Mouse (Mus musculus) liver, embryonic 11.5 days (tissue): Measurements from ENCODE around the gene Zbtb24. TPM values are rescaled to one million over a fixed set of nuclear protein-coding genes. Genes with fewer than 3 reads are reported as not detected.
"Not testable (repeated sequence)": the region's sequence is repeated elsewhere in the genome, so short reads cannot be mapped to it uniquely, and the experiment has no call there.

Experiments
- ATAC-seq: fragments of 200-750 bp; cut with Nextera tagmentation; replicated peaks from 2 replicates; pipeline ENCODE4 v1.8.0; 2017; ENCODE audit warnings: moderate number of reproducible peaks, mild to moderate bottlenecking, moderate TSS enrichment, moderate library complexity; ENCODE audit not compliant: low FRiP score
- DNase-seq: peaks from one replicate; pipeline ENCODE4 v3.0.0-alpha.2; 2017; ENCODE audit warnings: low spot score
- H3K27ac ChIP-seq: fragments of 300-500 bp; sonication (generic); 2 replicates; pipeline ENCODE4 v1.5.1; 2014; ENCODE audit warnings: mild to moderate bottlenecking, low read depth, low read length, control low read depth
- H3K27me3 ChIP-seq: fragments of 300-500 bp; sonication (generic); replicated peaks from 2 replicates; pipeline ENCODE4 v1.6.1; 2014; ENCODE audit warnings: low read length, mixed read lengths; ENCODE audit not compliant: control insufficient read depth, insufficient read depth
- H3K36me3 ChIP-seq: fragments of 300-500 bp; sonication (generic); 2 replicates; pipeline ENCODE4 v1.6.1; 2014; ENCODE audit warnings: mild to moderate bottlenecking, low read length, moderate library complexity, mixed read lengths; ENCODE audit not compliant: control insufficient read depth, insufficient read depth
- H3K4me1 ChIP-seq: fragments of 300-500 bp; sonication (generic); replicated peaks from 2 replicates; pipeline ENCODE4 v1.6.1; 2014; ENCODE audit warnings: low read length, mixed read lengths; ENCODE audit not compliant: control insufficient read depth, insufficient read depth
- H3K4me2 ChIP-seq: fragments of 300-500 bp; sonication (generic); 2 replicates; pipeline ENCODE4 v1.6.1; 2014; ENCODE audit warnings: mild to moderate bottlenecking, control low read depth, moderate library complexity
- H3K4me3 ChIP-seq: fragments of 300-500 bp; sonication (generic); 2 replicates; pipeline ENCODE4 v1.5.1; 2014; ENCODE audit warnings: low read depth, low read length, control low read depth
- H3K9ac ChIP-seq: fragments of 300-500 bp; sonication (generic); 2 replicates; pipeline ENCODE4 v1.6.1; 2014; ENCODE audit warnings: low read depth, low read length, control low read depth
- H3K9me3 ChIP-seq: fragments of 300-500 bp; sonication (generic); 2 replicates; pipeline ENCODE4 v1.6.1; 2016; ENCODE audit warnings: low read length, inconsistent platforms, mixed read lengths; ENCODE audit not compliant: control insufficient read depth
- WGBS: fragments of 180-500 bp; shearing (Covaris S2); extraction: QIAGEN DNeasy Blood & Tissue Kit; methylation state at CpG from one replicate; pipeline ENCODE4 v1.1.7; 2014; 5-methylcytosine and 5-hydroxymethylcytosine counted together
- polyA plus RNA-seq: library from polyadenylated mRNA; unstranded; fragments of >200 nt; fragmentation: Nextera tagmentation; extraction: Ambion mirVana; gene quantifications from 2 replicates; pipeline ENCODE4 v1.2.1, GENCODE M21; 2014

The Zbtb24 gene
- polyA plus RNA-seq, 1 experiment from 2014 or later = 10.8 TPM

GRCm38 (mm10) chr10:41491111-41491510 is 40.9 kb downstream of the Zbtb24 start:
- H3K36me3 ChIP-seq = peaks cover 7% of the 10 kb centered on the region
- no peaks in the 10 kb centered on the region for H3K27me3 ChIP-seq
- 0 out of 2 replicates have a peak, but pooled peaks cover 9% of the 10 kb centered on the region for H3K4me1 ChIP-seq
- no peak overlapping the region; the same call in 1 of the 2 replicates for H3K4me2 ChIP-seq
- 46% methylated on average over 4 of the region's 4 CpGs for WGBS
- no peaks in the 10 kb centered on the region for H3K9me3 ChIP-seq
- ATAC-seq (no peak), DNase-seq (no peak)
- H3K4me3 ChIP-seq = no peak overlapping the region
- no peak overlapping the region for H3K27ac ChIP-seq
- H3K9ac ChIP-seq = no peak overlapping the region

- Histone ChIP-seq H3K4me3 (no peak overlapping the region), H3K27me3 (no peaks in the 10 kb centered on the region), H3K9ac (no peak overlapping the region), H3K36me3 (no peaks in the 10 kb centered on the region), H3K4me2 (no peak overlapping the region), H3K4me1 (no peaks in the 10 kb centered on the region), H3K9me3 (no peaks in the 10 kb centered on the region), H3K27ac (no peak overlapping the region)
- WGBS = 64% methylated on average over 4 of the region's 4 CpGs
- DNase-seq (no peak), ATAC-seq (no peak)
Measured at GRCm38 (mm10) chr10:41500941-41501340, 50.8 kb downstream of the Zbtb24 start.

GRCm38 (mm10) chr10:41504996-41505395 is 54.8 kb downstream of the Zbtb24 start:
- DNase-seq = no peak
- H3K4me3 ChIP-seq = no peak overlapping the region
- no peak for ATAC-seq
- no peaks in the 10 kb centered on the region for H3K9me3 ChIP-seq
- no peaks in the 10 kb centered on the region for H3K4me1 ChIP-seq
- H3K27ac ChIP-seq = no peak overlapping the region
- H3K4me2 ChIP-seq = no peak overlapping the region
- WGBS = 82% methylated on average over 1 of the region's 1 CpGs
- no peaks in the 10 kb centered on the region for H3K27me3 ChIP-seq
- no peak overlapping the region for H3K9ac ChIP-seq
- no peaks in the 10 kb centered on the region for H3K36me3 ChIP-seq

- H3K4me1 ChIP-seq, H3K27me3 ChIP-seq, ATAC-seq, H3K9ac ChIP-seq, H3K27ac ChIP-seq, H3K4me2 ChIP-seq, DNase-seq, H3K9me3 ChIP-seq, H3K4me3 ChIP-seq, H3K36me3 ChIP-seq: not testable (repeated sequence)
- WGBS = 3% methylated on average over 3 of the region's 3 CpGs
Measured at GRCm38 (mm10) chr10:41505446-41505845, 55.3 kb downstream of the Zbtb24 start.

- no peak overlapping the region for H3K4me3 ChIP-seq
Measured at GRCm38 (mm10) chr10:41509160-41509559, 59.0 kb downstream of the Zbtb24 start.

GRCm38 (mm10) chr10:41514301-41514700 is 64.1 kb downstream of the Zbtb24 start:
- Histone ChIP-seq H3K4me1 (no peaks in the 10 kb centered on the region; the same call in 1 of the 2 replicates), H3K4me2 (no peak overlapping the region), H3K36me3 (no peaks in the 10 kb centered on the region), H3K27ac (no peak overlapping the region), H3K4me3 (no peak overlapping the region), H3K9me3 (no peaks in the 10 kb centered on the region), H3K27me3 (no peaks in the 10 kb centered on the region), H3K9ac (no peak overlapping the region)
- DNase-seq = no peak
- 75% methylated on average over 4 of the region's 4 CpGs for WGBS
- no peak for ATAC-seq

More at GRCm38 (mm10) chr10:41509160-41509559, 59.0 kb downstream of the Zbtb24 start:
- Histone ChIP-seq H3K4me1 (no peaks in the 10 kb centered on the region), H3K27me3 (no peaks in the 10 kb centered on the region), H3K36me3 (no peaks in the 10 kb centered on the region), H3K9me3 (no peaks in the 10 kb centered on the region), H3K4me2 (no peak overlapping the region), H3K27ac (no peak overlapping the region), H3K9ac (no peak overlapping the region)
- ATAC-seq (no peak), DNase-seq (no peak)
- WGBS = 33% methylated on average over 2 of the region's 2 CpGs

GRCm38 (mm10) chr10:41514921-41515320 is 64.7 kb downstream of the Zbtb24 start:
- Histone ChIP-seq H3K4me2 (no peak overlapping the region), H3K4me3 (no peak overlapping the region), H3K36me3 (no peaks in the 10 kb centered on the region), H3K4me1 (no peaks in the 10 kb centered on the region; the same call in 1 of the 2 replicates), H3K9ac (no peak overlapping the region), H3K27me3 (no peaks in the 10 kb centered on the region), H3K9me3 (no peaks in the 10 kb centered on the region), H3K27ac (no peak overlapping the region)
- DNase-seq = no peak
- no peak for ATAC-seq

Other genes with a start within 250 kb of the Zbtb24 start
- gene Fig4, start 147.1 kb upstream of the Zbtb24 start, polyA plus RNA-seq = 19.2 and 20.8 TPM in 2 replicates
- not detected in 2 replicates for gene Ak9, start 146.4 kb upstream of the Zbtb24 start, polyA plus RNA-seq
- gene Mical1, start 25.9 kb downstream of the Zbtb24 start, polyA plus RNA-seq = 19.3 and 19.8 TPM in 2 replicates
- gene Smpd2, start 40.0 kb downstream of the Zbtb24 start, polyA plus RNA-seq = 21.8 and 25.3 TPM in 2 replicates
- gene Ppil6, start 40.1 kb downstream of the Zbtb24 start, polyA plus RNA-seq = 0.25 TPM in 1 of 2 replicates, not detected in the other
- gene Cd164, start 69.0 kb downstream of the Zbtb24 start, polyA plus RNA-seq = 122 and 142 TPM in 2 replicates